Mouse (Mus musculus) lung, postnatal 10 days (tissue): ENCODE measurements around the gene Olfr592.
"Not testable (repeated sequence)": the region's sequence is repeated elsewhere in the genome, so short reads cannot be mapped to it uniquely, and the experiment has no call there.

Experiments
- DNase-seq: peaks from one replicate; pipeline ENCODE4 v3.0.0; 2021

Olfr592 gene

GRCm38 (mm10) chr7:103184503-103184902, at the start of gene Olfr592:
Gene Olfr592, plus strand, starts transcription at chr7:103184803.
- DNase-seq, result not testable (repeated sequence)

- no peak for DNase-seq
Measured at GRCm38 (mm10) chr7:103140579-103140978, 44.0 kb upstream of the Olfr592 start, which contains the start of gene Olfr588-ps1. Gene Olfr588-ps1, plus strand, starts transcription at chr7:103140879.

GRCm38 (mm10) chr7:103156256-103156655, 28.3 kb upstream of the Olfr592 start, which contains the start of gene Olfr589:
Gene Olfr589, minus strand, starts transcription at chr7:103156356.
- no peak for DNase-seq

GRCm38 (mm10) chr7:103169697-103170096, 14.9 kb upstream of the Olfr592 start:
- DNase-seq, result no peak

GRCm38 (mm10) chr7:103178240-103178639, 6.4 kb upstream of the Olfr592 start, which contains the start of gene Olfr591:
Gene Olfr591, minus strand, starts transcription at chr7:103178340.
- DNase-seq, result no peak

- DNase-seq, result no peak
Measured at GRCm38 (mm10) chr7:103211562-103211961, 27.0 kb downstream of the Olfr592 start, which contains the start of gene Olfr593. Gene Olfr593, plus strand, starts transcription at chr7:103211862.

GRCm38 (mm10) chr7:103212050-103212449, 27.4 kb downstream of the Olfr592 start:
- DNase-seq, result not testable (repeated sequence)

- no peak for DNase-seq
Measured at GRCm38 (mm10) chr7:103216696-103217095, 32.1 kb downstream of the Olfr592 start, which contains the start of gene Olfr594. Gene Olfr594, plus strand, starts transcription at chr7:103216996.
